Mouse (Mus musculus): Measurements from ENCODE around the gene Urah.

GRCm38 (mm10) chr7:140879355-140879754 lies 44.5 kb downstream of the Urah start:
- TF ChIP-seq CTCF (IDR thresholded peaks at IDR 0.05; ENCODE audit: control insufficient read depth, insufficient read depth, insufficient replicate concordance, low read depth, low read length) (no peak), POLR2A (IDR thresholded peaks at IDR 0.05; ENCODE audit: control insufficient read depth, low read depth, low read length) (no peak)
